Mouse (Mus musculus) R1 (cell line): ENCODE data around the gene Gtf3a.
"Not testable (repeated sequence)": the region's sequence is repeated elsewhere in the genome, so short reads cannot be mapped to it uniquely, and the experiment has no call there.

Experiments
- DNase-seq: peaks from one replicate; pipeline ENCODE4 v3.0.0-alpha.2; 2018; ENCODE audit warnings: low read depth, low spot score

Gtf3a gene

GRCm38 (mm10) chr5:146937541-146938503 lies 10.6 kb upstream of the Gtf3a start:
- no peak for DNase-seq

GRCm38 (mm10) chr5:146939109-146939796 lies 9.2 kb upstream of the Gtf3a start:
- DNase-seq: peak; percentile 92

GRCm38 (mm10) chr5:146940219-146940618 lies 8.2 kb upstream of the Gtf3a start:
- peak; percentile 79 for DNase-seq

GRCm38 (mm10) chr5:146941939-146942338 lies 6.5 kb upstream of the Gtf3a start:
- DNase-seq: not testable (repeated sequence)

- DNase-seq: no peak
These were observed 5.5 kb upstream of the Gtf3a start for GRCm38 (mm10) chr5:146942965-146943364.

- DNase-seq: peak; percentile 70
These were observed 3.9 kb upstream of the Gtf3a start for GRCm38 (mm10) chr5:146944568-146944967.

- DNase-seq: no peak
These were observed 1.8 kb upstream of the Gtf3a start for GRCm38 (mm10) chr5:146946682-146947081.

- DNase-seq: peak; percentile 72
These were observed 960 bp upstream of the Gtf3a start for GRCm38 (mm10) chr5:146947497-146947896.

- DNase-seq: no peak
These were observed 383 bp upstream of the Gtf3a start for GRCm38 (mm10) chr5:146948041-146948507.

- DNase-seq: no peak
These were observed 6.1 kb downstream of the Gtf3a start for GRCm38 (mm10) chr5:146954576-146954975.

- DNase-seq: no peak
These were observed 7.2 kb downstream of the Gtf3a start for GRCm38 (mm10) chr5:146955651-146956050.

GRCm38 (mm10) chr5:146956678-146957077 lies 8.2 kb downstream of the Gtf3a start:
- no peak for DNase-seq

GRCm38 (mm10) chr5:146963118-146963936 lies 14.9 kb downstream of the Gtf3a start, which contains the start of gene Mtif3:
Gene Mtif3 (minus strand): TSS chr5:146963800.
- peak; percentile 94 for DNase-seq

GRCm38 (mm10) chr5:146963937-146964278 lies 15.5 kb downstream of the Gtf3a start:
- peak; percentile 60 for DNase-seq

- no peak for DNase-seq
These were observed 20.4 kb downstream of the Gtf3a start for GRCm38 (mm10) chr5:146968695-146969393.

- peak; percentile 78 for DNase-seq
These were observed 23.5 kb downstream of the Gtf3a start for GRCm38 (mm10) chr5:146971776-146972561.

GRCm38 (mm10) chr5:146973353-146973752 lies 24.9 kb downstream of the Gtf3a start:
- DNase-seq: no peak

GRCm38 (mm10) chr5:146973858-146974780 lies 25.7 kb downstream of the Gtf3a start:
- no peak for DNase-seq

GRCm38 (mm10) chr5:146974781-146975123 lies 26.3 kb downstream of the Gtf3a start:
- DNase-seq: no peak
